Mouse (Mus musculus) liver, embryonic 14.5 days (tissue): ENCODE measurements around the gene Ildr2. TPM values are rescaled to one million over a fixed set of nuclear protein-coding genes. Genes with fewer than 3 reads are reported as not detected.
A peak's percentile ranks its signal among the peaks of the same experiment; 100 is the strongest.

Source experiments
- ATAC-seq: fragments of 200-750 bp; cut with Nextera tagmentation; 2 replicates; pipeline ENCODE4 v1.8.0; 2017; ENCODE audit warnings: moderate number of reproducible peaks, mild to moderate bottlenecking, moderate library complexity; ENCODE audit not compliant: insufficient read depth
- DNase-seq, 3 experiments: peaks; one replicate each; pipeline ENCODE4 v3.0.0-alpha.2; 2012 to 2013; ENCODE audit warnings: low read depth in 3 of 3, low spot score in 3 of 3
- H3K27ac ChIP-seq: fragments of 300-500 bp; sonication (generic); 2 replicates; pipeline ENCODE4 v1.5.1; 2014; ENCODE audit warnings: moderate library complexity, mild to moderate bottlenecking, control low read depth, inconsistent platforms
- H3K27me3 ChIP-seq: fragments of 300-500 bp; sonication (generic); 2 replicates; pipeline ENCODE4 v1.6.1; 2014; ENCODE audit warnings: mild to moderate bottlenecking, low read length, moderate library complexity; ENCODE audit not compliant: control insufficient read depth, insufficient read depth
- H3K36me3 ChIP-seq: fragments of 300-500 bp; sonication (generic); replicated peaks from 2 replicates; pipeline ENCODE4 v1.6.1; 2014; ENCODE audit warnings: low read depth; ENCODE audit not compliant: control insufficient read depth, insufficient read depth
- H3K4me1 ChIP-seq, 2 experiments: fragments of 200-500 bp in 1 of 2; fragments of 300-500 bp in 1 of 2; sonication (generic) in 1 of 2; replicated peaks; 2 replicates each; pipeline ENCODE4 v1.6.1; 2012 to 2014; ENCODE audit warnings: antibody characterized with exemption in 1 of 2, inconsistent platforms in 1 of 2, low read length in 1 of 2; ENCODE audit not compliant: control insufficient read depth in 2 of 2, insufficient read depth in 2 of 2
- H3K4me2 ChIP-seq: fragments of 300-500 bp; sonication (generic); 2 replicates; pipeline ENCODE4 v1.6.1; 2014; ENCODE audit warnings: low read depth, mild to moderate bottlenecking, control low read depth, moderate library complexity
- H3K4me3 ChIP-seq, 2 experiments: fragments of 200-500 bp in 1 of 2; fragments of 300-500 bp in 1 of 2; sonication (generic) in 1 of 2; 2 replicates each; pipeline ENCODE4 v1.5.1; 2012 to 2014; ENCODE audit warnings: low read depth in 2 of 2, low read length in 2 of 2, mild to moderate bottlenecking in 2 of 2, control low read depth in 1 of 2, inconsistent platforms in 1 of 2, moderate library complexity in 1 of 2; ENCODE audit not compliant: insufficient read depth in 1 of 2
- H3K9ac ChIP-seq: fragments of 300-500 bp; sonication (generic); replicated peaks from 2 replicates; pipeline ENCODE4 v1.6.1; 2014; ENCODE audit warnings: mild to moderate bottlenecking, control low read depth, moderate library complexity
- H3K9me3 ChIP-seq: fragments of 300-500 bp; sonication (generic); 2 replicates; pipeline ENCODE4 v1.6.1; 2016; ENCODE audit warnings: low read length, mixed read lengths; ENCODE audit not compliant: control insufficient read depth
- CTCF ChIP-seq: IDR thresholded peaks from 2 replicates; pipeline ENCODE4 v1.5.1; 2016; ENCODE audit warnings: antibody characterized with exemption, low read depth, control low read depth
- EP300 ChIP-seq: IDR thresholded peaks from 2 replicates; pipeline ENCODE4 v1.6.1; 2016; ENCODE audit warnings: antibody characterized with exemption, low read depth
- WGBS: fragments of 180-500 bp; shearing (Covaris S2); extraction: QIAGEN DNeasy Blood & Tissue Kit; methylation state at CpG from one replicate; pipeline ENCODE4 v1.1.7; 2014; ENCODE audit not compliant: insufficient replicate concordance; 5-methylcytosine and 5-hydroxymethylcytosine counted together
- polyA plus RNA-seq, 2 experiments: library from polyadenylated mRNA; depleted of rRNA in 1 of 2; stranded (reverse) in 1 of 2; unstranded in 1 of 2; fragments of >200 nt; fragmentation: Nextera tagmentation in 1 of 2; extraction: Ambion mirVana in 1 of 2; gene quantifications; 2 replicates each; pipeline versions ENCODE4 v1.2.1 to v1.2.3; 2012 to 2014

Gene Ildr2
- polyA plus RNA-seq, 2 experiments = 0.03 TPM; not detected in 1

GRCm38 (mm10) chr1:166308851-166309715 is 55.1 kb downstream of the Ildr2 start:
- ATAC-seq (no peak), DNase-seq (no peak)
- 2% methylated on average over 90 of the region's 94 CpGs for WGBS
- Histone ChIP-seq H3K27me3 (peaks cover 19% of the 10 kb centered on the region), H3K4me1 (no peaks in the 10 kb centered on the region), H3K9me3 (no peaks in the 10 kb centered on the region), H3K4me2 (peak overlapping the region; percentile 7), H3K9ac (no peak overlapping the region), H3K36me3 (no peaks in the 10 kb centered on the region), H3K4me3 (no peak overlapping the region), H3K27ac (no peak overlapping the region)
- no peak for TF ChIP-seq EP300
- no peak for TF ChIP-seq CTCF

DNA sequence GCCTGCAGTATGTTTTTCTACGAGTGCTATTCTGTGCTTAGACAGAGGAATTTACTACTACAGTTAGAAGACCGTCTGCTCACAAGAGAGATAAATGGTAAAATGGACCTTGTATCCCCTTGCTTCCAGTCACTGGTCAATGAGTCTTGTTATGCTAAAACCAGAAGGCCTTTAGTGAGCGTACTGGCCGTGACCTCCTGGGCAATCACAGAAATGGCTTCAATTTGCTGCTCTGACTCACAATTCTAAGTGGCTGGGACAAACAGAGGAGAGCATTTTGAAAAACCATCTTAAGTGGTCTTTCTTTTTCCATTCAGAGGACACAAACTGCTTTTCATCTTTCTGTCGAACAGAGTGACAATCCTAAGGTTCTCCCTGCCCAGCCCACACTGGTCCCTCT is 57.2 kb downstream of the Ildr2 start:
- 54% methylated on average over 5 of the region's 5 CpGs for WGBS
- H3K27ac ChIP-seq = no peak overlapping the region
- no peak for DNase-seq

DNA sequence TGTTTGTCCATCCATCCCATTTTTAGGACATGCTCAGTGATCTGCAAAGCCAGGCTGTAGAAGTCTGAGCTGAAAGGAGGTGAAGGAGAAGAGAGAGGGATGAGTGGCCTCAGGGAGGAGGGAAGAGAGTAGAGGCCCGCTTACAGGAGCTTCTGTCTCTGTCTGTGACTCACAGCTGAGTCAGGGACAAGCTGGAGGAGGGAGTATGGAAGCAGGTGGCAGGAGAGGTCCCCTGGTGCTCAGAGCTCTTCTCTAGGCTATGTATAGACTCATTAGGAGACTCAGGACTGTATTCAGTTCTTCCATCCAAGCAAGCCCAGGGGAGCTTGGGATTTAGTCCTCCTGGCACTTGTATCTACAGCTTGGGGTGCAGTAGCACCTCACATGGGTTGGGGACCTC is 59.7 kb downstream of the Ildr2 start:
- no peak for TF ChIP-seq EP300
- no peak overlapping the region for H3K4me2 ChIP-seq

More for the DNA sequence above, 57.2 kb downstream of the Ildr2 start:
- peaks cover 19% of the 10 kb centered on the region for H3K27me3 ChIP-seq
- H3K9ac ChIP-seq = no peak overlapping the region
- H3K4me3 ChIP-seq = no peak overlapping the region
- no peaks in the 10 kb centered on the region for H3K4me1 ChIP-seq
- TF ChIP-seq CTCF (no peak), EP300 (no peak)
- H3K36me3 ChIP-seq = no peaks in the 10 kb centered on the region
- ATAC-seq = no peak
- no peaks in the 10 kb centered on the region for H3K9me3 ChIP-seq
- no peak overlapping the region for H3K4me2 ChIP-seq

DNA sequence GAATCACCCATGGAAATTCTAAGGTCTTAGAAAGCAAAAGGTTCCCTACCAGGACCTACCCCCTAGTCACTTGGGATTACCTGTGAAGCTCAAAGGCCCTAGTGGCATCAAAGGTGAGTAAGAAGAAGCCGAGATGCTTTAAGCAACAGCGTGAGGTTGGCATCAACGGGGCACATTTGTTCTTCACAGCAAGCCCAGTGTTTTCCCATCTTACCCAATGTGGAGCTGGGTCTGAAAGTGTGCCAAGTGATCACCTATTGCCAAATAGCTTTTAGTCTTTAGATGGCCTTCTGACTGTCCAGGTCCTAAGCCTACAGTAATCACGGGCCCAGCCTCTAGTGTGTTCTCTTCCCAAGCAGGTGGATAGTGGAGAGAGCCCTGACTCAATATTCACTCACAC is 61.8 kb downstream of the Ildr2 start:
- no peak overlapping the region for H3K9ac ChIP-seq
- H3K36me3 ChIP-seq = no peaks in the 10 kb centered on the region
- no peak overlapping the region for H3K27ac ChIP-seq
- H3K4me1 ChIP-seq = no peaks in the 10 kb centered on the region
- WGBS = 49% methylated on average over 4 of the region's 4 CpGs
- H3K27me3 ChIP-seq = no peaks in the 10 kb centered on the region
- H3K4me3 ChIP-seq = no peak overlapping the region
- no peak for ATAC-seq
- H3K4me2 ChIP-seq = no peak overlapping the region
- no peak for DNase-seq
- H3K9me3 ChIP-seq = no peaks in the 10 kb centered on the region
- no peak for TF ChIP-seq EP300
- TF ChIP-seq CTCF = no peak

More for the DNA sequence above, 59.7 kb downstream of the Ildr2 start:
- peaks cover 12% of the 10 kb centered on the region for H3K27me3 ChIP-seq
- no peaks in the 10 kb centered on the region for H3K4me1 ChIP-seq
- no peaks in the 10 kb centered on the region for H3K9me3 ChIP-seq
- ATAC-seq = no peak
- H3K36me3 ChIP-seq = no peaks in the 10 kb centered on the region
- 50% methylated on average over 1 of the region's 1 CpGs for WGBS
- no peak overlapping the region for H3K27ac ChIP-seq
- H3K9ac ChIP-seq = no peak overlapping the region
- H3K4me3 ChIP-seq = no peak overlapping the region
- no peak for DNase-seq

- Histone ChIP-seq H3K4me2 (no peak overlapping the region), H3K27me3 (no peaks in the 10 kb centered on the region), H3K4me1 (no peaks in the 10 kb centered on the region), H3K27ac (no peak overlapping the region), H3K9me3 (no peaks in the 10 kb centered on the region), H3K4me3 (no peak overlapping the region), H3K36me3 (no peaks in the 10 kb centered on the region), H3K9ac (no peak overlapping the region)
- 2% methylated on average over 4 of the region's 4 CpGs for WGBS
- peak in 2 of 3 experiments; percentile 7 for DNase-seq
- ATAC-seq = no peak
- TF ChIP-seq EP300 = no peak
- TF ChIP-seq CTCF = peak; percentile 57
These were observed 65.3 kb downstream of the Ildr2 start for GRCm38 (mm10) chr1:166319132-166319698.
